Mouse (Mus musculus) liver, postnatal 0 days (tissue): ENCODE results near the gene Mras.

Source experiments
- CTCF ChIP-seq: sonication (generic); IDR thresholded peaks from 2 replicates; pipeline ENCODE4 v1.5.1; 2016; ENCODE audit warnings: antibody characterized with exemption, low read depth
- EP300 ChIP-seq: IDR thresholded peaks from 2 replicates; pipeline ENCODE4 v1.6.1; 2016; ENCODE audit warnings: antibody characterized with exemption, low read depth, mild to moderate bottlenecking

GRCm38 (mm10) chr9:99393146-99393545 is 44.0 kb downstream of the Mras start:
- no peak for TF ChIP-seq CTCF
- TF ChIP-seq EP300 = no peak
